Mouse (Mus musculus) testis, postnatal 10 days (tissue): ENCODE measurements around the gene Capn10.

Source experiments
- DNase-seq: peaks from one replicate; pipeline ENCODE4 v3.0.0; 2021; ENCODE audit warnings: low spot score

Capn10 gene

DNA sequence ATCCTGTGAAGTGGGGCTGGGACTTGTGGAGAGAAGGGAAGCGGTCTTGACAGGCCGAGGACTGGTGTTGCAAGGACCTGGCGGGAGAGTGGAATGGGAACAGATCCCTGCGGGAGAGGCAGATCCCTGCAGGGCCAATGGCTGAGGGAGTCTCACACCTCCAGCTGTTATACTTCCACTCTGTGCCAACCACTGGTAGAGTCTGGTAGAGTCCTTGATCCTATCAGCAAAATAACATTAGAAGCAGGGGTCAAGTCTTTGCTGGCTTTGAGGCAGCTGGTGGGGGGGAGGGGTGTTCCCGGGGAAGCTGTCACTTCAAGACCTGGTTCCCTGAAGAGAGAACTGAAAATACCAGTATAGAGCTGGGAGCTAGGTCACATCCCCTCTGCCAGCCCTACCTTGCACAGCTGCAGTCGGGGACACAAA is 42.0 kb downstream of the Capn10 start:
- peak; percentile 49 for DNase-seq

DNA sequence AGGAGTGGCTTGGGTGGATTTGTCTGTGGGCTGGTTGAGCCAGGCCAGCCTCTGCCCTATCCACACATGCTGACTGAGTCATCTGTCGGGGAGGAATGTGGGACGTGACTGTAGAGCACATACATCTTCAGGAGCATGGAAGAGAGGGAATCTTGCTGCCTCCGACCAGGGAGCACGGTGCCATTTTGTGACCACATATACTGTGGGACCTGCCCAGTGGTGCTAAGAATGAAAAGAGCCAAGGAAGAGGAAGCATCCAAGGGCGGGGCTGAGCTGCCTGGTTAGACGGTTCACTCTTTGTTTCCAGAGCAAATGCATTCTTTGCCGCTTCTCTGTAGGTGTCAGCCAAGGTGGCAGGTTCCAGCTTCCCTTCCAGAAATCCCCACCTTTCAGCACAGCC is 44.5 kb downstream of the Capn10 start:
- peak; percentile 35 for DNase-seq

DNA sequence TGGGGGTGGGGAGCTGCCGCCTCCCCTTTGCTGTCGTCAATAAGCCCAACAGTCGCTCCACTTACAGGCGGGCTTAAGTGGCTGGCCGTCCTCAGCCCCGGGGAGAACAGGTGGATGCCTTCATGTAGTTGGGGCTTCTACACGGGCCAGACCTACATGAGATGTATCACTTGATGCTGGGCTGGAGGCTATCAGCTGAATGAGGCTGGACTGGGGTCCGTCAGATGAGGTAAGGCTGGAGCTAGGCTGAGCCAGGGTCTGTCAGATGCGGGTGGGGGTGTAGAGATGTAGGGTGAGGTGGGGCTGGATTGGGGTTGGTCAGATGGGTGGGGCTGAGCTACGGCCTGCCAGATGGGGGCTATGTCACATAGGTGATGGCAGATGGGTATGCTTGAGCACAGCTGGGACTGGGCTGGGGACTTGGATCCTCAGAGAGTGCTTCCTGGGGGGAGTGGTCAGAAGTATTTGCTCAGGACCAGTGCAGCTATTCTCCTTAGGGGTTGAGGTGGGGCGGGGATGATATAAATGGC is 45.0 kb downstream of the Capn10 start:
- DNase-seq = peak; percentile 37

DNA sequence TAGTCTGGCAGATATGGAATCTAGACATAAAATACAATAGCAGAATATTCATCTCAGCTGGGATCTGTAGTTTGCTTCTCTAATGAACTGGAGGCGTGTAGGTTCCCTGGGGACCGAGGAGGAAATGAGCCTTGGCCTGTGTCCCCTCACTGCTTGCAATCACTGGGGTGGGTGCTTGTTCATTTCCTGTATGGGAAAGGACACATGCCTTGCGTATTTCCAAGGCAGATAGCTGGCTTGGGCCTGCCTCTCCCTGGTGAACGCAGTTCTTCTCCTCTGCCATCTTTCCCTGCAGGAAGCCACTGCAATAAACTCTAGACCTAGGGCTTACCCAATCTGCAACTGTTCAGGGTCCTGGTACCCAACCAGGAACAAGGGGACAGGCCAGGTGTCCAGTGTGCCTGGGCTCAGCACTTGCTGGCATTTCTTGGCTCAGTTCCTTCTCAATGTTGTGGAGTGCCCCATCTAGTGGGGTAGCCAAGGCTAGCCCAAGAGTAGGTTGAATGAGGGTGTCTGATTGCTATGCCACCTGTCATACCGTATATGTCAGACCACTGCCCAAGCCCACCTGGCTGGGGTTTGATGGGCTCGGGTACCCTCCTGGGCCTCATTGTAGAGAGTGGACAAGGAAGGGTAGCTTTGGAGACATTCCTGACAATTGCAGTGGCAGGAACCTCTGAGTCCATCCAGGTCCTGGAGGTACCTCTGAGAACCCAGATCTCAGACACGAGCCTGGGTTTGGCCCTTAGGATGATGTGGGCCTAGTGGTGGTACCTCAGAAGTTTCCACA is 47.1 kb downstream of the Capn10 start:
- peak; percentile 36 for DNase-seq

GRCm38 (mm10) chr1:92982931-92983605 is 48.9 kb downstream of the Capn10 start:
- peak; percentile 38 for DNase-seq

GRCm38 (mm10) chr1:92984999-92985398 is 50.8 kb downstream of the Capn10 start:
- DNase-seq = peak; percentile 39

DNA sequence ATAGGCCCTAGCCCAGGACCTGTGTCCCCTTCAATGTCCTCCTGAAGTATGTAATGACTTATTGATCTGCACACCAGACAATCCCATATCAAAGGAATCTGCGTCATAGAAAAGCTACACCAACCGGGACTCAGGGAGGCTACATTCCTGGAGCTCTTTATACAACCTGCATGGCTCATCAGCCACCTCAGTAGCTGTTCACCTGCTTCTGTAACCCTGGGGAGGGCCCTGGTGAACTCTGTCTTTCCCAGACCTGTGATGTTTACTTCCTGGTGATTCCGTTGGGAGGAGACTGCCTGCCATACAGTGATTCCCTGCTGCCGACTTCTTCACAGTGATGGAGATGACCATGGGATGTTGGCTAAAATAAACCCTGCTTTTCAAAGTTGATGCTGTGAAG is 54.7 kb downstream of the Capn10 start:
- DNase-seq = peak; percentile 5

GRCm38 (mm10) chr1:92989891-92990290 is 55.7 kb downstream of the Capn10 start:
- DNase-seq = peak; percentile 22

DNA sequence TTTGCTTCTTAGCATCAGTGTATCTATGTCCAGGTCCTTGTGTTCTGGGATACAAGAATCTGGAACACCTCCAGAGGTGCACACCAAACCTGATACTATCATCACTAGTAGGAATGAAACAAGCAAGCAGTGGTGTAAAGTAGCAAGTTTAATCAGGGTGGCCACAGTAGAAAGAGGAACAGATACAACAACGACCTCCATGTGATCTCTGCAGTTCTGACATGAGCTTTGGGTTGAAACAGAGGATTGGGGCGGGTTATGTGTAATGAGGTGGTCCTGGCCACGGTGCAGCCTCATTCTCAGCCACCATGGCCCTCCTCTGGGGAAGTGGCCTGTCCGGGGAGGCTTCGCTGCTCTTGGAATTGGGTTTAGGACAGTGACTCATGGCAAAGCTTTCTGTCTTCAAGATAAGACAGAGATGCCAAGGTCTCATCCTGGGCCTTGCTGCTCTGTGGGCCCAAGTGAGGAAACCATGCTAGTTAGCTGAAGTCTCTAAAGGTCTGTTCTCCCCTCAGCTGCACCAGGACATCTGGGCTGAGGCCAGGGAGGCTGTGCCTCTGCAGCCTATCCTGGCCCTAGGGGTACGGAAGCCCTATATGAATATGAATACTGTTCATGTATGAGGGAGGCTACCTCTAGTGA is 58.2 kb downstream of the Capn10 start:
- DNase-seq = peak; percentile 32

DNA sequence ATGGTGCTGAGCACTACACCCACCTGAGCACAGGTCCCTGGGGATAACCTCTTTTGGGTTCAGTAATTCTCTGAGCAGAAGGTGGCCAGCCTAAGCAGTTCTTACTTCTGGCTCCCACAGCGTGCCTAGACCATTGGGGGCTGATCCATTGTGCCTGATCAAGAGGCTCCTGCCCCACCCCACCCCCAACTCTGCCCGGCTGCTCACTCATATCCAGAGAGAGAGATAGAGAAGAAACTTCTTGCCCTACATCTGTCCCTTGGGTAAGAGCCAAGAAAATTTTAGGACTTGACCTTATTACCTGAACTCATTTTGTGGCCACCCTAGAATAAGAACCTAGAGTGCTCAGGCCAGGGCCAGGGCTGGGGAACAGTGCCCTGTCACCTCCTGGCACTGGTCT is 58.7 kb downstream of the Capn10 start:
- DNase-seq = no peak
